Mouse (Mus musculus) v-Abl transformed pro-B cells (cell line): ENCODE data around the gene Polh.

ENCODE experiments used
- in situ Hi-C, 2 experiments: fragments of 400-800 bp; cut with MboI; formaldehyde crosslinking; loops; one replicate each; pipeline ENCODE4 v1.15.1; 2025; ENCODE audit not compliant: unreplicated experiment in 2 of 2

The Polh gene

GRCm38 (mm10) chr17:46139872-46140271 is 62.6 kb downstream of the Polh start:
- in situ Hi-C loops: loop anchor here (5.0 to 10.0 kb wide), 2 partner anchors 98 to 295 kb away; no protein-coding TSS in a partner anchor

DNA sequence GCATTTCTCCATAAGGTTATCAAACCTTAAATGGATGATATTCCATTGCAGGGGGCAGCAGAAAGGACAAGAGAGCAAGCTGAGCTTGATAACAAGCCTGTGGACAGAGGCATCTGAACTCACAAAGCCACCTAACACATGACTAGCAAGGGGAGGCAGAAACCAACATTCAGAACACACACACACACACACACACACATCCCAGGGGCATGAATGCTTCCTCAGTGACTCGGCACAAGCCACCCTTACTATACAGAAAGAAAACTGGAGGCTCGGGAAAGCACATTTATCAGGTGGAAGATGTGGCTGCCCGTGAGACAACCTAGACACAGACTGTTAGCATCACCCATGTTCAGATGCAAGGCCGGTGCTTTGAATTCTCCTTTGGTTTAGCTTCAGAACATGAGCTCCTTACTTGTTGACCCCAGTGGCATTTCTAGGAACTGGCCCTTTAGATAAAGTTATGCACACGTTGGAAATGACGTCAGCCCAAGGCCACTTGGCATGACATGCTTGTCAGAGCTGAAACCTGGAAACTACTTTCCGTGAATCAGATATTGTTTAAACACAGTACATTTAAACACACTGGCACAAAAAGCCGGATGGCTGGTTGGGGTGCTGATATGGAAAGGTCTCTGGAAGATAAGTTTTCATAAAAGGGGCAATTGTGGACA is 63.7 kb downstream of the Polh start:
- in situ Hi-C loops: loop anchor here (5.0 to 10.0 kb wide), 2 partner anchors 96 to 294 kb away; no protein-coding TSS in a partner anchor

DNA sequence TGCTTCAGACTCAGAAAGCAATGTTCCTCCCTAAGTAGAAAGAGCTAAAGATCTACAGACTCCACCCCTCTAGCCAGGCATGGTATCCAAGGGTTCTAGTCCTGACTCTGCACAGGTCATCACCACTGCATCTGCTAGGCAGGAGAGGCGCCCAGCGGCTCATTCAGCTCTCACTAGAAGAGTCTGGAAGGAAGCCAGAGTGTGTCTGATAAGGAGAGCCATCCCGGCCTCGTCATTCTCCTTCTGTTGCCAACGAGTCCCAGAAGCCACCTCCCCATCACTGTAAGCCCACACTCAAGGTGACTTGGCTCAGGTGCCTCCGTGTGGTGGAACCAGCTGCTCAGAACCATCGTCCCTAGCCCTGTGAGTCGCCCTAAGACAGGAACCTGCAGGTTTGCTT is 69.6 kb downstream of the Polh start:
- in situ Hi-C loops: loop anchor here (5.0 to 10.0 kb wide), 4 partner anchors 101 to 401 kb away; partner anchors contain the start of genes 1600014C23Rik (in 1 of the 2) and Vegfa (in 1 of the 2)

DNA sequence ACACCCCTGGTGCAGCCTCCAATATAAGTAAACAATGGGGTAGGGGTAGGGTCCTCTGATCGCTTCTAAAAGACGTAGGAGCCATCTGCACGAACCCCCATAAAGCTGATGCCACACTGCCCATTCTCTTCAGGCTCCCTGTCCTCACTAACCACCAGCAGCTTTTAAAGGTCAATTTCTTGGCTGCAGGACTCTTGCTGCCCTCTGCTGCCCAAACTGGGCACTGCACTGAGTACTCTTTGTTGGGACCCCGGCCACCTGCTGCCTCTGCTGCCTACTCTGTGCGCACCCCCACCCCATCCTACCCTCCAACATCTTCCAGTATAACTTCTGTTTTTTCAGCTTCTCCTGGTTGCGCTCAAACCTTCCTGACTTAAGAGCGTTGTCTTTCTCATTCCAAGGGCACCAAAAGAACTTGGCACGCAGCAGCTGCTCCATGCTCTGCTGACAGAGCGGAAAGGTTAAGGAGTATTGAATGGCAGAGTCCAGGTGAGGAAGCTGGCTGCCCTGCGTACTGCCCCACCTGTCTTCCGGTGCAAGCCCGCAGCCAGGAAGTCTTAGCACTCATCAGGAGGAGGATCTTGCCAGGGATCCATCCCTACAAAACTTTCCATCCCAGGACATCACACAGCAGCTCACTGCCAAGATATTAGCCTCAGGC is 70.3 kb downstream of the Polh start:
- in situ Hi-C loops: loop anchor here (5.0 to 10.0 kb wide), 4 partner anchors 100 to 400 kb away; partner anchors contain the start of genes 1600014C23Rik (in 1 of the 2) and Vegfa (in 1 of the 2)

DNA sequence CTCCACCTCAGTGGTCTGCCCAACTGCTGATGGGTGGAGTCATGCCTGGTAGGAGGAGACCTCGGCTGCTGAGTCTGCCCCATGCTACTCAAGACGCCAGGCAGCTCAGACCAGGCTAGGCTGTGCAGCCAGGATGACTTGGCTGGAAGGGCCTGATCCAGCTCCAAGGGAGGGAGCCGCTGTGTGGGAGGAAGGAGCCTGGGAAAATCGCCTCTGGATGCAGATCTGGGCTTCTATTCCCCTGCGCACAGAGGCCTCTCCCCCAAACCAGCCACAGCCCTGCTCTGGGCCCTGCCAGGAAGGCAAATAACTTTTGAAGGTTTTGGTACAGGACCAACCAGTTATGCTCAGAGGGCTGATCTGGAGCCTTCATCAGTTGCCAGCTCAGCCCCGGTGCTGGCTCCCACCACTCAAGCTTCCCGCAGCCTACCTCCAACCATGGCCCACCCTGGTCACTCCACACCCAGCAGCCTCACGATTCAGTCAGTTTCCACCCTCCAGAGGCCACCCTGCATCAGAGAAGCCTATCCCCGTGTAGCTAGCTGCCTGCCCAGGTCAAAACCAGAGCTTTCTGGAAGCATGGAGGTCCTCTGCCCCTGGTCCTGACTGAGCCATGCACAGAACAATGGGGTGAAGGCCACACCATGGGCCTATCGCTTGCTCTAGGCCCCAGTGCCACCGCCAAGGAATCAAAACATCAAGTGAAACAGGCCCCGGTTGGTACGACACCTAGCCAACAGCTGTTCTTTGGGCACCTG is 72.5 kb downstream of the Polh start:
- in situ Hi-C loops: loop anchor here (5.0 to 10.0 kb wide), 4 partner anchors 98 to 398 kb away; partner anchors contain the start of genes 1600014C23Rik (in 1 of the 2) and Vegfa (in 1 of the 2)

GRCm38 (mm10) chr17:46127814-46128493 is 74.5 kb downstream of the Polh start:
- in situ Hi-C loops: no loop called here

DNA sequence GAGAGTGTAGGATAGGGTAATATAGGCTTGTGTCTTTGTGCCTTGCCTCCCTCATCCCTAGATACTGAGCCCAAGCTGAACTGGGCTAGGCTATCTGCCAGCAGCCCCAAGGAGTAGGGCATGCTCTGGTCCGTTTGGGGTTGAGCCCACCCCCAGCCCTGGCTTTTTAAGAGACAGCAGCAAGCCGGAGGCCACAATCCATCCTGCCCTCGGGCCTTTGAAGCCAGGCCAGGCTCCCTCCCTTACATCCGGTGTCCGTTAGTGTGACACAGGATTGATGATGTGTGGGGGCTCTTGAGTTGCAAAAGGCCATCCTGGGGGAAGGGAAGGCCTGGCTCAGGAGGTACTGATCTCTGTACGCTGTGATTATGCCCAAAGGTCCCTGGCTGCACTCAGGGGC is 75.8 kb downstream of the Polh start:
- in situ Hi-C loops: no loop called here

GRCm38 (mm10) chr17:46123953-46124700 is 78.3 kb downstream of the Polh start:
- in situ Hi-C loops: no loop called here

- in situ Hi-C loops: no loop called here
Observed at GRCm38 (mm10) chr17:46123285-46123684, 79.2 kb downstream of the Polh start.

GRCm38 (mm10) chr17:46122791-46123190 is 79.7 kb downstream of the Polh start:
- in situ Hi-C loops: no loop called here
